Mouse (Mus musculus) intestine, postnatal 0 days (tissue): ENCODE measurements at regions not wholly inside any gene's neighbourhood (a gene's known extent, or its start where the extent isn't known, plus 50 kb on each side); places are given as distances from the start of the nearest gene placed in this dataset.

ENCODE experiments used
- ATAC-seq: fragments of 200-750 bp; cut with Nextera tagmentation; 2 replicates; pipeline ENCODE4 v1.8.0; 2017; ENCODE audit warnings: mild to moderate bottlenecking, moderate TSS enrichment, moderate library complexity
- H3K27ac ChIP-seq: fragments of 300-500 bp; sonication (generic); 2 replicates; pipeline ENCODE4 v1.5.1; 2014; ENCODE audit warnings: mild to moderate bottlenecking, low read depth, low read length, moderate library complexity
- H3K27me3 ChIP-seq: fragments of 300-500 bp; sonication (generic); replicated peaks from 2 replicates; pipeline ENCODE4 v1.6.1; 2014; ENCODE audit warnings: low read length, mixed read lengths; ENCODE audit not compliant: control insufficient read depth, insufficient read depth
- H3K36me3 ChIP-seq: fragments of 300-500 bp; sonication (generic); 2 replicates; pipeline ENCODE4 v1.6.1; 2014; ENCODE audit warnings: mild to moderate bottlenecking, moderate library complexity; ENCODE audit not compliant: control insufficient read depth, insufficient read depth
- H3K4me1 ChIP-seq: fragments of 300-500 bp; sonication (generic); replicated peaks from 2 replicates; pipeline ENCODE4 v1.6.1; 2014; ENCODE audit warnings: antibody characterized with exemption, low read length, mixed read lengths; ENCODE audit not compliant: control insufficient read depth, insufficient read depth
- H3K4me2 ChIP-seq: fragments of 300-500 bp; sonication (generic); replicated peaks from 2 replicates; pipeline ENCODE4 v1.6.1; 2014; ENCODE audit warnings: low read depth, mild to moderate bottlenecking, moderate library complexity
- H3K4me3 ChIP-seq: fragments of 300-500 bp; sonication (generic); 2 replicates; pipeline ENCODE4 v1.5.1; 2014; ENCODE audit warnings: low read depth, low read length
- H3K9ac ChIP-seq: fragments of 300-500 bp; sonication (generic); 2 replicates; pipeline ENCODE4 v1.6.1; 2014; ENCODE audit warnings: mild to moderate bottlenecking, low read depth, low read length
- H3K9me3 ChIP-seq: fragments of 300-500 bp; sonication (generic); 2 replicates; pipeline ENCODE4 v1.6.1; 2016; ENCODE audit warnings: mixed run types; ENCODE audit not compliant: control insufficient read depth
- CTCF ChIP-seq: sonication (generic); IDR thresholded peaks from 2 replicates; pipeline ENCODE4 v1.5.1; 2016; ENCODE audit warnings: low read depth, mild to moderate bottlenecking, control low read depth, antibody characterized with exemption, moderate library complexity
- WGBS: fragments of 180-500 bp; shearing (Covaris S2); extraction: QIAGEN DNeasy Blood & Tissue Kit; methylation state at CpG from one replicate; pipeline ENCODE4 v1.1.7; 2014; 5-methylcytosine and 5-hydroxymethylcytosine counted together

DNA sequence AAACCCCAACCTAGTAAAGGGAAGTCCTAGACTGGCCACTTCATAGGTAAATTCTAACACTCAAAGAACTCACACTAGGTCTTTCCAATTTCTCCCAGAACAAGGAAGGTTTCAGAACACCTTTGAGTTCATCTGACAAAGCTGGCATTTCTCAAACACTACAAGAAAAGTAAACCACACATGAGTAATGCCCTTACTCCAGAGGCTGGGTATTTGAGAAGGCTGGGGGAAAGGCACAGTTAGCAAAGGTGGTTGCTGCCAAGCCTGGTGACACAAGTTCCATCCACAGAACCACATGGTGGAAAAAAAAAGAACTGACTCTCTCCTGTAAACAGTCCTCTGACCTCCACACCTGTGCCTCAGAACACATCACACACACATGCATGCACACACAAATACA is 111.9 kb upstream of the Ccnd1 start:
- Histone ChIP-seq H3K4me1 (no peaks in the 10 kb centered on the region), H3K27me3 (no peaks in the 10 kb centered on the region)
- ATAC-seq = no peak

DNA sequence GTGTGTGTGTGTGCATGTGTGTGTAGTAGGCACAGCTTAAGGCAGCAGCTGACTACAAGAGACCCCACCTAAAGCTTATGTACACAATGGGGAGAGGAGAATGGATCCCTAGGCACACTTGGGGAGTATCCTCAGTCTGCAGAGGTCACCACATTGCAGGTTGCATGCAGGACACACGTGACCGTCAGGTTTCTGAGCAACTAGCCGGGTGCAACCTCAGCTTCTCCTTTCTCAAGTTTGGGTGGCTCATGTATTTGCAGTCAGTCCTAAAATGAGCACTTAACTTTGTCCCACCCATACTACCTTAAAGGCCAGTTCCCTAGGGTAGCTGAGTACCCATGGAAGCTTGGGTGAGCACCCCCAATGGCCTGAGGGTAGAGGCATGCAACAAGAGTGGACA is 111.0 kb upstream of the Ccnd1 start:
- H3K9me3 ChIP-seq = no peaks in the 10 kb centered on the region
- H3K4me3 ChIP-seq = no peak overlapping the region
- H3K36me3 ChIP-seq = no peaks in the 10 kb centered on the region
- no peak for ATAC-seq
- no peak for TF ChIP-seq CTCF
- 89% methylated on average over 3 of the region's 3 CpGs for WGBS
- no peaks in the 10 kb centered on the region for H3K4me1 ChIP-seq
- H3K4me2 ChIP-seq = no peak overlapping the region
- no peak overlapping the region for H3K27ac ChIP-seq
- H3K9ac ChIP-seq = no peak overlapping the region
- H3K27me3 ChIP-seq = no peaks in the 10 kb centered on the region

More for the DNA sequence above, 111.9 kb upstream of the Ccnd1 start:
- H3K27ac ChIP-seq = no peak overlapping the region
- no peaks in the 10 kb centered on the region for H3K9me3 ChIP-seq
- no peak for TF ChIP-seq CTCF
- H3K4me2 ChIP-seq = no peak overlapping the region
- H3K4me3 ChIP-seq = no peak overlapping the region
- no peak overlapping the region for H3K9ac ChIP-seq
- H3K36me3 ChIP-seq = no peaks in the 10 kb centered on the region

DNA sequence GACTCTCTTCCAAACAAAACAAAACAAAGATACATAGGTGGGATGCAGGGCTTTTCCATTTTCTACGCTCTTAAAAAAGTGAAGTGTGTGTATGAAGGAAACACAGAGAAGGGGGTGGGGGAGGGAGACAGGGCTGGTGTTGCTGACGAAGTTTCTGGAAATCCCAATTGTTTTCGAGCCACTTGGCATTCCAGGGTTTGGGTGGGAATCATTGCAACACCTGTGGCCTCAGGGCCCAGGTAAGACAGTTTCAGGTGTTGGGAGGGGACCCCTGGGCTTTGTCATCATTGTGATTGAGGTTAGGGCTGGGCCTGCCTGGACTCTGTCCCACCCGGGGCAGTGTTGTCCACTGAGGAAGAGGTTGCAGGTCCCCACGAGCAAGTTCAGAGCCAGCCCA is 108.8 kb upstream of the Ccnd1 start:
- 82% methylated on average over 5 of the region's 5 CpGs for WGBS

DNA sequence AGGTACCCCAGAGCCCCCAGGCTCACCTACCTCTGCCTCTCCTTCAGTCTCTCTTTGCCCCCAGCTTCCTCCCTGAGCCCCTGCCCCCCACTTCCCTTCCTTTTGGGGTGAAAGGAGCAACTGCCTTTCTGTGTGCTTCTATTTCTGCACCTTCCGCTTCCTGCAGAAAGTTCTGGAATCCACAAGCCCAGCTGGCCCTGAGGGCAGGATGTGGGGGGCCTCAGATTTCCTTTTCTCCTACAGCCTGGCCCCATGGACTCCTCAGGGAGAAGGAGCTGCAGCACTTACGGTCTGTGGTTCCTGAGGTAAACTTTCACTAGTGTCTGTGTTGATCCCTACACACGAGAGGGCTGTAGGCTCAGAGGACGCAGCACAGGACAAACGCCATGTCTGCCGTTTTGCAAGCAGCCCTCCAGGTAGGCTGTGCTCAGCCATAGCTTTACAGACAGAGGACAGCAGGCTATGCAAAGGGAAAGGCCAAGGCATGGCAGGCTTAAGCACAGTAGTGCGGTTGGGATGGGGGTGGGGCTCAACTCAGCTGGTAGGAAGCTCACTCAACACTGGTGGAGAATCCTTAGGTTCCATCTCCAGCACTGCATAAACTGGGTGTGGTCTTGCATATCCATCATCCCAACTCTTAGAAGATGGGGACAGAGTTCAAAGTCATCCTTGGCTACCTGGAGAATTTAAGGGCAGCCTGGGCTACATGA is 108.2 kb upstream of the Ccnd1 start:
- Histone ChIP-seq H3K27ac (no peak overlapping the region), H3K9me3 (no peaks in the 10 kb centered on the region), H3K4me1 (no peaks in the 10 kb centered on the region), H3K36me3 (no peaks in the 10 kb centered on the region), H3K4me2 (no peak overlapping the region), H3K4me3 (no peak overlapping the region), H3K27me3 (no peaks in the 10 kb centered on the region), H3K9ac (no peak overlapping the region)
- no peak for ATAC-seq
- WGBS = 57% methylated on average over 7 of the region's 7 CpGs
- no peak for TF ChIP-seq CTCF

More for the DNA sequence above, 108.8 kb upstream of the Ccnd1 start:
- no peaks in the 10 kb centered on the region for H3K36me3 ChIP-seq
- H3K27ac ChIP-seq = no peak overlapping the region
- H3K27me3 ChIP-seq = no peaks in the 10 kb centered on the region
- no peaks in the 10 kb centered on the region for H3K9me3 ChIP-seq
- no peak overlapping the region for H3K9ac ChIP-seq
- ATAC-seq = no peak
- H3K4me1 ChIP-seq = no peaks in the 10 kb centered on the region
- no peak overlapping the region for H3K4me2 ChIP-seq
- TF ChIP-seq CTCF = no peak
- H3K4me3 ChIP-seq = no peak overlapping the region

DNA sequence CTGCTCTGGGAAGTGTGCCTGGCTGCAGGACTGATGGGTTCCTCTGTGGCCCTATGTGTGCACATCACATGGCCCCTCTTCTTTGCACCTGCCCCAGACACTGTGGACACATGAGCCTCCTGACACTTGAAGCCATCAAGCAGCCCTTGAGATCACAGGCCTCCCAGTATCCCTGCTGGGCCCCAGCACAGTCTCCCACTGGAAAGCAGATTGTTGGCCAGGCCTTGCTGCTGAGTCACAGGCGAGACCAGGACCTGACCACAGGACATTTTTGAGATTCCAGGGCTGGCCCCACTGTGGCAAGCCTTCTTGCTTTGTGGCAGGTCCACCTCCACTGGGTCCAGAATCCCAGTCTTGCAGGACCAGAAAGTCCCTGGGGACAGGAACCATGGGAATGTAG is 105.5 kb upstream of the Ccnd1 start:
- no peak overlapping the region for H3K4me3 ChIP-seq
- H3K4me1 ChIP-seq = no peaks in the 10 kb centered on the region
- no peak overlapping the region for H3K9ac ChIP-seq
- no peak for ATAC-seq
- H3K27me3 ChIP-seq = no peaks in the 10 kb centered on the region
- no peaks in the 10 kb centered on the region for H3K36me3 ChIP-seq
- no peak overlapping the region for H3K4me2 ChIP-seq
- WGBS = 93% methylated on average over 1 of the region's 1 CpGs
- H3K27ac ChIP-seq = no peak overlapping the region
- H3K9me3 ChIP-seq = no peaks in the 10 kb centered on the region
- no peak for TF ChIP-seq CTCF

DNA sequence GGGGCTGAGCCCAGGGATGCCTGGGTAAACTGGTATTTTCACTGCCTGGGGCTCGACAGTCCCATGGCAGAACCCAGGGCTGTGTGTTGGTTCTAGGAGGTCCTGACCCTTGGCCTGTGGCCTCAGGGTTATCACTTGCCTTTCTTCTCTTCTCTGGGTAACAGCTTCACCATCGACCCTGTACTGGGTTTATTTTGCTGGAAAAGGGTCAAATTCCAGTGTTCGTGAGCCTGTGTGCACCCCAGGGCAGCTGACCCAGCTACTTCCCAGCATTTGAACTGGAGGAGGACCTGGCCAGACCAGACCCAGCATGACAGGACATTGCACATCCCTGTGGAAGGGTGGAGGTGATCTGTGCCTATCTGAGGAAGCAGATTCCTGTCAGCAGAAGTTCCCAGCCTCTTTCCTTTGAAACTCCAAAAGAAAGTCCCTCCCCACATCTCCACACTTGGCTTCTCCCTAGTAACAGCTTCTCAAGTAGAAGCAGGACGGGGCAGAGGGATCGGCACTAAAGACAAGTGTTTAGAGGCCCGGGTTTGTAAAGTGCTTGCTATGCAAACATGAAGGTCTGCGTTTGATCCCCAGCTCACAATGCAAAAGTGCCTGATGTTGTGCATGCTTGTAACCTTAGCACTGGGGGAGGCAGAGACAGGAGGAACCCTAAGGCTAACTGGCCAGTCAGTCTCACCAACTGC is 103.9 kb upstream of the Ccnd1 start:
- H3K27ac ChIP-seq = no peak overlapping the region
- ATAC-seq = no peak
- WGBS = 20% methylated on average over 7 of the region's 7 CpGs

More for the DNA sequence above, 103.9 kb upstream of the Ccnd1 start:
- TF ChIP-seq CTCF = no peak
- Histone ChIP-seq H3K27me3 (no peaks in the 10 kb centered on the region), H3K9ac (no peak overlapping the region), H3K4me2 (no peak overlapping the region), H3K36me3 (no peaks in the 10 kb centered on the region), H3K4me3 (no peak overlapping the region), H3K9me3 (no peaks in the 10 kb centered on the region), H3K4me1 (no peaks in the 10 kb centered on the region)
